ENCODE assay signal across 8 mouse cellular contexts in genomic region chr13:90515773-90516503, GRCm38 (mm10).
DNase-seq lines count a peak whose midpoint lies in the region; ATAC-seq and TF ChIP-seq lines count a peak whose summit lies in the region.

No protein-coding gene starts in this region.

- no peak overlapping the region for H3K4me3 ChIP-seq in lung, postnatal 0 days (ENCODE audit: low read depth, low read length)

- no peaks in the 10 kb centered on the region for H3K27me3 ChIP-seq in lung, postnatal 0 days (replicated peaks; ENCODE audit: insufficient read depth, low read length)

- H3K36me3 ChIP-seq in lung, postnatal 0 days (ENCODE audit: insufficient read depth, low read length) = no peaks in the 10 kb centered on the region

- TF ChIP-seq EP300 in lung, postnatal 0 days (IDR thresholded peaks at IDR 0.05) = peak; percentile 96

- H3K9ac ChIP-seq in lung, postnatal 0 days (replicated peaks; ENCODE audit: low read depth) = no peak overlapping the region

- peak; percentile 91 for DNase-seq in NIH3T3 (ENCODE audit: low read depth)
- peak; percentile 39 for DNase-seq in brain, embryonic 18.5 days (ENCODE audit: low read depth, low spot score)
- peak; percentile 31 to 52 for DNase-seq in frontal cortex, postnatal 14 days (ENCODE audit: low spot score in 2 of 2)
- DNase-seq in layer of hippocampus, postnatal 10 days (ENCODE audit: low spot score in 2 of 2) = peak; percentile 61 to 68
- DNase-seq in lung, postnatal 0 days (ENCODE audit: low spot score) = peak; percentile 98
- peak; percentile 11 to 19 for DNase-seq in right cerebral cortex, postnatal 36 days (ENCODE audit: low spot score in 2 of 2)
- DNase-seq in thymus, postnatal 10 days (ENCODE audit: low spot score in 2 of 2) = no peak

- TF ChIP-seq CTCF in lung, postnatal 0 days (IDR thresholded peaks at IDR 0.05) = peak; percentile 74

- peak overlapping the region; percentile 87 for H3K27ac ChIP-seq in lung, postnatal 0 days (ENCODE audit: low read length)

- ATAC-seq in hematopoietic stem cell, adult 5-6 weeks (replicated peaks in 1 of 2; ENCODE audit: insufficient read depth in 1 of 2, low FRiP score in 2 of 2, low TSS enrichment in 1 of 2, low read depth in 1 of 2, poor library complexity in 2 of 2, severe bottlenecking in 2 of 2) = peak; percentile 99 to 100
- peak; percentile 100 for ATAC-seq in lung, postnatal 0 days

- no peaks in the 10 kb centered on the region for H3K9me3 ChIP-seq in lung, postnatal 0 days (ENCODE audit: low read length)

- H3K4me1 ChIP-seq in lung, postnatal 0 days (ENCODE audit: insufficient read depth, low read depth, low read length) = no peaks in the 10 kb centered on the region

- peak overlapping the region; percentile 35 for H3K4me2 ChIP-seq in lung, postnatal 0 days (replicated peaks; ENCODE audit: low read depth, low read length)

- 17% methylated on average over 3 of the region's 3 CpGs for WGBS in lung, postnatal 0 days

Comparison
In these comparisons a context has a peak if more than half of its experiments do, and no peak if none do; other contexts are left out.
1. DNase-seq: peak in NIH3T3 (single experiment), brain, embryonic 18.5 days (single experiment), frontal cortex, postnatal 14 days (2 of 2), layer of hippocampus, postnatal 10 days (2 of 2), lung, postnatal 0 days (single experiment) and right cerebral cortex, postnatal 36 days (2 of 2); none in thymus, postnatal 10 days (0 of 2).